Mouse (Mus musculus) olfactory bulb, adult 2 months (tissue): Measurements from ENCODE around the gene Tac2. TPM values are rescaled to one million over a fixed set of nuclear protein-coding genes. Genes with fewer than 3 reads are reported as not detected.

Source experiments
- H3K27ac ChIP-seq: fragments of 200-500 bp; 2 replicates; pipeline ENCODE4 v1.5.1; 2012; ENCODE audit warnings: low read depth, low read length; ENCODE audit not compliant: insufficient read depth
- H3K4me1 ChIP-seq: fragments of 200-500 bp; 2 replicates; pipeline ENCODE4 v1.6.1; 2012; ENCODE audit warnings: low read length; ENCODE audit not compliant: control insufficient read depth, insufficient read depth
- H3K4me3 ChIP-seq: fragments of 200-500 bp; 2 replicates; pipeline ENCODE4 v1.5.1; 2012; ENCODE audit warnings: mild to moderate bottlenecking, low read depth, low read length, moderate library complexity; ENCODE audit not compliant: insufficient read depth
- CTCF ChIP-seq: fragments of 200-500 bp; IDR thresholded peaks from 2 replicates; pipeline ENCODE4 v1.5.1; 2012; ENCODE audit warnings: low read depth, mild to moderate bottlenecking, low read length, moderate library complexity; ENCODE audit not compliant: insufficient read depth
- POLR2A ChIP-seq: fragments of 200-500 bp; IDR thresholded peaks from 2 replicates; pipeline ENCODE4 v1.6.1; 2012; ENCODE audit warnings: mild to moderate bottlenecking, low read depth, low read length, moderate library complexity; ENCODE audit not compliant: insufficient read depth
- WGBS: fragments of 180-500 bp; shearing (Covaris S2); methylation state at CpG from one replicate; pipeline ENCODE4 v1.1.7; 2018; 5-methylcytosine and 5-hydroxymethylcytosine counted together
- polyA plus RNA-seq: library from polyadenylated mRNA; stranded (reverse); fragments of >200 nt; gene quantifications from 2 replicates; pipeline ENCODE4 v1.2.4, GENCODE M21; 2012; ENCODE audit warnings: low replicate concordance; ENCODE audit not compliant: missing spikeins, insufficient read depth, insufficient read length

The Tac2 gene
- not detected in 2 replicates for polyA plus RNA-seq

DNA sequence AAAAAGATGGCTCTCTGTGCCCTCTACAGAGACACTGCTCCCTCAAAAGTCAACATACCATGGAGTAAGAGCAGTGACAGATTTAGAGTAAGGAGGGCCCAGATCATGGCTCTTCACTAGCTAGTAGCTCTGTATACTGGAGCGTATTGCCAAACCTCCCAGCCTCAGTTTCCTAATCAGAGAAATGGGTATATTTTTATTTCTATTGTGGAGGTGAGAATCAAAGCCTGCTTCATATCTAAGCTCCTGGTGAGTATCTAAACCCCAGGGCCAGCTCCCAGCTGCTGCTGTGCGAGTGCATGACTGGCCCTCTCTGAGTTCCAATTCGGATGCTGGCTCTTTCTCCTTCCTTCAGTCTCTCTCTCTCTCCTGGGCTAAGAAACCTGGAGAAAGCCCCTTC, at the start of gene Tac2:
Gene Tac2, plus strand, starts transcription at position 301 of the 400 bp plus-strand sequence.
- no peak within 1 kb of the TSS for H3K4me3 ChIP-seq
- TF ChIP-seq POLR2A (no peak), CTCF (no peak)
- H3K4me1 ChIP-seq: peaks cover 36% of the 10 kb centered on the region
- H3K27ac ChIP-seq: no peak within 1 kb of the TSS
- 89% methylated on average over 3 of the region's 3 CpGs for WGBS

DNA sequence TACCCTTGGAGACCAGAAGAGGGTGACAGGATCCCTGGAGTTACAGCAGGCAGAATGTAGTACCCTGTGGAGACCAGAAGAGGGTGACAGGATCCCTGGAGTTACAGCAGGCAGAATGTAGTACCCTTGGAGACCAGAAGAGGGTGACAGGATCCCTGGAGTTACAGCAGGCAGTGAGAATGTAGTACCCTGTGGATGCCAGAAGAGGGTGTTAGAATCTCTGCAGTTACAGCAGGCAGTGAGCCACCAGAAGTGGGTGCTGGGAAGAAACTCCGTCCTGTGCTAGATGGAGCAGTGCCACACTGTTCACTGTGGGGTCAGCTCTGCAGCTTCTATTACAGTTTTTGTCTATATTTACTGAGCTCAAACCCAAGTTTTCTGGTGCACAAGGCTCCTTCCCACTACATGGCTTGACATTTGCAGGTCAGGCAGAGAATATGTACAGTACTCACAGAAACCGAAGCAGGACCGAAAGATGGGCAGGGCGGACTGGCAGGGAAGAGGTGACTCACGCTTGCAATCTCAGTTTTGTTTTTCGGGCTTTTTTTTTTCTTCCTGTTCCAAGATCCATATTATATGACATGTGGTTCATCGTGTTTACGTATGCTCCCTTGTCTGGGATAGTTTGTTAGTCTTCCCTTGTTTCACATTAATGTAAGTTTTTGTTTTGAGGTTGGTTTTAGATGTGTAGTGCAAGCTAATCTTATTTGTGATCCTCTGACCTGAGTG, 49.3 kb upstream of the Tac2 start:
- TF ChIP-seq CTCF (peak; percentile 59), POLR2A (no peak)
- WGBS: 57% methylated on average over 8 of the region's 8 CpGs
- peaks cover 10% of the 10 kb centered on the region for H3K4me1 ChIP-seq
- no peak overlapping the region for H3K4me3 ChIP-seq
- H3K27ac ChIP-seq: no peak overlapping the region

GRCm38 (mm10) chr10:127675859-127676398, 48.3 kb upstream of the Tac2 start:
- Histone ChIP-seq H3K4me3 (no peak overlapping the region), H3K4me1 (peaks cover 7% of the 10 kb centered on the region), H3K27ac (no peak overlapping the region)
- 43% methylated on average over 5 of the region's 5 CpGs for WGBS
- TF ChIP-seq POLR2A (no peak), CTCF (no peak)

- no peak for TF ChIP-seq CTCF
- TF ChIP-seq POLR2A: no peak
- peak overlapping the region; percentile 87 for H3K4me3 ChIP-seq
- H3K27ac ChIP-seq: peak overlapping the region; percentile 64; the same call in 1 of the 2 replicates
- peaks cover 7% of the 10 kb centered on the region for H3K4me1 ChIP-seq
- under 1% methylated on average over 71 of the region's 71 CpGs for WGBS
Measured at GRCm38 (mm10) chr10:127676691-127677548, 47.4 kb upstream of the Tac2 start.

DNA sequence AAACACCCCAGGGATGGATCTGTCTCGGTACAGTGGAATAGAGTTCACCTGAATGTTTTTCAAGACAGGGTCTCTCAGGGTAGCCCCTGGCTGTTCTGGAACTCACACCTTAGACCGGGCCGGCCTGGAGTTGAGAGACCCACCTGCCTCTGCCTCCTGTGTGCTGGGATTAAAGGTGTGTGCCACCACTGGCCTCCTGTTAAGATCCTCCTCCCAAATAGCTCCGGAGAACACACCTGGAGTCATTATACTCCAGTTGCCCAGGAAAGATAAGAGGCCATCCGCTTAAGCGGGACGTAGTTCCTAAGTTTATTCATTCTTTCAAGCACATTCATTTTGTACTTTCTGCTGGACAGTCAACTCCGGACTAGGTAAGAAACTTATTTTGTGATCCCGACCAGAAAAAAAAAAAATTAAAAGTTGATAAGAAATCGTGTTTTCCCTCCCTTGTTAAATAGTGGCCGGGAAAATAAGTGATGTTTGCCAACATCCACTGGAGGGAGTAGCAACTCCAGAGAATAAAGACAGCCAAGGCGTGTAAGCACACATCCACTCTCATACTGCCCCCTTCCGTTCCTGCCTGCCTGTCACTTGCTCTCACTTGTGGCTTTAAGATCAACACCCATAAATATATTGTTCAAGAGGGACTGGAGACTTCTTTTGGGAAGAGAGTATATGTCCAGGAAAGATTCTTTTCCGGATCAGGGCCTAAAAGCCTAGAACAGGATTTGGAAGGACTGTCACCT, 46.5 kb upstream of the Tac2 start:
- WGBS: 9% methylated on average over 14 of the region's 14 CpGs
- TF ChIP-seq POLR2A: no peak
- no peak for TF ChIP-seq CTCF
- peak overlapping the region; percentile 87 for H3K4me3 ChIP-seq
- H3K27ac ChIP-seq: no peak overlapping the region
- H3K4me1 ChIP-seq: peaks cover 7% of the 10 kb centered on the region

DNA sequence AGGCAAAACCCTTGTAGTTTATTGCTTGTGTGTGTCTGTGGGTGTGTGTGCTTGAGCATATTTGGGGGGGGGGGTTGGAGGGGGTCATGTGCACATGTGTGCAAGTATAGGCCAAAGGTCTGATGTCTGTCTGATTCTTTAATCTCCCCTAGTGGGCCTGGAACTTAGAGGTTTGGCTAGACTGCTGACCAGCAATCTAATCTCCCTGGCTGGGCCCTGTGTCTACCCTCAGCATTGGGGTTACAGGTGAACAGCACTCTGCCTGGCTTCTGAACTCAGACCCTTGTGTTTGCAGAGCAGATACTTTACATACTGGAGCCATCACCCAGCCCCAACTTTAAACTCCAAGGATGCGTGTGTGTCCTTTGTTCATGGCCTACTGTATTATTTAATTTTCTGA, 45.1 kb upstream of the Tac2 start:
- Histone ChIP-seq H3K4me1 (peaks cover 7% of the 10 kb centered on the region), H3K4me3 (no peak overlapping the region), H3K27ac (no peak overlapping the region)
- no peak for TF ChIP-seq CTCF
- no peak for TF ChIP-seq POLR2A
- WGBS: 97% methylated on average over 1 of the region's 1 CpGs

- Histone ChIP-seq H3K4me3 (no peak overlapping the region), H3K27ac (no peak overlapping the region), H3K4me1 (peaks cover 7% of the 10 kb centered on the region)
- 84% methylated on average over 3 of the region's 3 CpGs for WGBS
- no peak for TF ChIP-seq POLR2A
- no peak for TF ChIP-seq CTCF
Measured at GRCm38 (mm10) chr10:127679881-127680280, 44.4 kb upstream of the Tac2 start.

GRCm38 (mm10) chr10:127682886-127683285, 41.4 kb upstream of the Tac2 start:
- WGBS: 76% methylated on average over 6 of the region's 6 CpGs
- H3K27ac ChIP-seq: no peak overlapping the region
- H3K4me1 ChIP-seq: no peaks in the 10 kb centered on the region
- no peak overlapping the region for H3K4me3 ChIP-seq
- TF ChIP-seq POLR2A (no peak), CTCF (no peak)
